Mouse (Mus musculus): ENCODE measurements at regions not wholly inside any gene's neighbourhood (a gene's known extent, or its start where the extent isn't known, plus 50 kb on each side); places are given as distances from the start of the nearest gene placed in this dataset.

GRCm38 (mm10) chrX:11901791-11902190, 258.4 kb downstream of the Bcor start:
- Histone ChIP-seq H3K9ac (no peak overlapping the region), H3K4me2 (no peak overlapping the region), H3K27me3 (peaks cover 20% of the 10 kb centered on the region), H3K9me3 (no peaks in the 10 kb centered on the region), H3K4me3 (no peak overlapping the region), H3K27ac (no peak overlapping the region), H3K36me3 (no peaks in the 10 kb centered on the region), H3K4me1 (no peaks in the 10 kb centered on the region)
- no peak for ATAC-seq (ENCODE audit: insufficient number of reproducible peaks, insufficient read depth, low FRiP score, low TSS enrichment, low read depth)
- 65% methylated on average over 5 of the region's 5 CpGs for WGBS

DNA sequence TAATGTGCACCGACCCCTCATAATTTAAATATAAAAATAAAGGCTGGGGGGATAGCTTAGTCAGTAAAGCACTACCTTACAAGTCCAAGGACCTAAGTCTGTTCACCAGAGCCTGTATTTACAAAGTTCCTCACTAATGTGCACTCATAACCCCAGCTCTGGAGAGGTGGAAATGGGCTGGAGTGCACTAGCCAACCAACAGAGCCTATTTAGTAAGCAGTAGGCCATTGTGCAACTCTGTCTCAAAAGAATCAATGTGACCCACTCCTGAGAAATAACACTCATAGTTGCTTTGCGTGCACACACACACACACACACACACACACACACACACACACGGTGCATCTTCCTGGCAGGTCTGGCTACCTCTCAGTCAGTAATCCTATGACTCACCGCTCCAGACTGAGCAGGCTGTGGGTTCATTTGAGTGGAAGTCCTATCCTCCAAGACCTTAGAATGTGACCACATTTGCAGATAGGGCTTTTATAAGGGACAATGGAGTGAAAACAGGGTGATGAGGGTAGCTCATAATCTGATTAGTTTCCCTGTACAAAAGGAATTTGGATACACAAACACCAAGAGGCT, 256.9 kb downstream of the Bcor start:
- Histone ChIP-seq H3K4me1 (no peaks in the 10 kb centered on the region), H3K9ac (no peak overlapping the region), H3K4me2 (no peak overlapping the region), H3K27ac (no peak overlapping the region), H3K27me3 (peaks cover 20% of the 10 kb centered on the region), H3K36me3 (no peaks in the 10 kb centered on the region), H3K4me3 (no peak overlapping the region), H3K9me3 (no peaks in the 10 kb centered on the region)
- no peak for ATAC-seq (ENCODE audit: insufficient number of reproducible peaks, insufficient read depth, low FRiP score, low TSS enrichment, low read depth)
- WGBS, result 81% methylated on average over 4 of the region's 4 CpGs

- Histone ChIP-seq H3K4me2 (no peak overlapping the region), H3K9ac (no peak overlapping the region), H3K36me3 (no peaks in the 10 kb centered on the region), H3K27ac (no peak overlapping the region), H3K9me3 (no peaks in the 10 kb centered on the region), H3K4me3 (no peak overlapping the region), H3K27me3 (peaks cover 9% of the 10 kb centered on the region), H3K4me1 (no peaks in the 10 kb centered on the region)
- 64% methylated on average over 5 of the region's 5 CpGs for WGBS
- ATAC-seq (ENCODE audit: insufficient number of reproducible peaks, insufficient read depth, low FRiP score, low TSS enrichment, low read depth), result no peak
These were observed 254.9 kb downstream of the Bcor start for GRCm38 (mm10) chrX:11905231-11905630.

DNA sequence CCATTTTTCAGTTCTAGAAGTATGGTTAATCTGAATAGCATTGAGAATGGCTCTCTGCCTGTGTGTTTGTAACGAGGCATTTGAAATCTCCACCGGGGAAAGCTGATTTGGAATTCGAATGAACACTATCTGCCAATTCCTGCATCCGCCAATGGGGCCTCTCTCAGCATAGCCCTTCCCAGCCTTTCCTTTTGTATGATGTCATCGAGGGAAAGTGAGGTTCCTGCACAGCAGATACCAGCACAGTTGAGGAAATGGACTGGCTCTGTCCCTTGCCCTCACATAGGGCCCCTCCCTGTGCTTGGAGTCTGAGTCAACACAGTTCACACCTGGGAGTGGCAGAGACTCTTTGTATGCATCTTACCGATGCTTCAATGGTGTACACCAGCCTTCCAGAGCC, 253.0 kb downstream of the Bcor start:
- Histone ChIP-seq H3K4me2 (no peak overlapping the region), H3K36me3 (no peaks in the 10 kb centered on the region), H3K4me3 (no peak overlapping the region), H3K9ac (no peak overlapping the region), H3K9me3 (no peaks in the 10 kb centered on the region), H3K4me1 (no peaks in the 10 kb centered on the region), H3K27ac (no peak overlapping the region), H3K27me3 (peaks cover 10% of the 10 kb centered on the region)
- WGBS, result 60% methylated on average over 6 of the region's 6 CpGs
- no peak for ATAC-seq (ENCODE audit: insufficient number of reproducible peaks, insufficient read depth, low FRiP score, low TSS enrichment, low read depth)

DNA sequence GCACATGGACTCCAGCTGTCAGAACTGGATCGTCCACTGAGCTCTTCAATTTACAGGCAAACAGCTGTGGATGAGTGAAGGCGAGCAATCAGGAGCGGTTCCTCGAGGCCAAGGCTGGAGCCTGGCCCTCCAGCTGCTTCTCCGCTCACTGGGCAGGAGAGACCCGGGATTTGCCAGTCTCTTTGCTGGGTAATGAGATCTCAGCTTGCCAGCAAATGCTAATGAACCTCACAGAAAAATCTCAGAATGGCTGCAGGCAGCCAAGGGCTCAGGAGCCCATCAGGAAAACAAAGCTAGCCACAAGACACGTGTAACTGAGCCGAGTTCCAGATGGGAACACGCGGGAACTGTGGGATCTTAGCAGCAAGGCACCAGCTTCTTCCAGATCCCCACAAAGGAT, 244.2 kb downstream of the Bcor start:
- Histone ChIP-seq H3K36me3 (no peaks in the 10 kb centered on the region), H3K9me3 (no peaks in the 10 kb centered on the region), H3K4me1 (no peaks in the 10 kb centered on the region), H3K27me3 (peaks cover 24% of the 10 kb centered on the region), H3K27ac (no peak overlapping the region), H3K4me3 (no peak overlapping the region), H3K4me2 (no peak overlapping the region), H3K9ac (no peak overlapping the region)
- no peak for ATAC-seq (ENCODE audit: insufficient number of reproducible peaks, insufficient read depth, low FRiP score, low TSS enrichment, low read depth)
- WGBS, result 56% methylated on average over 10 of the region's 10 CpGs

- no peaks in the 10 kb centered on the region for H3K4me1 ChIP-seq
- H3K36me3 ChIP-seq, result no peaks in the 10 kb centered on the region
- ATAC-seq (ENCODE audit: insufficient number of reproducible peaks, insufficient read depth, low FRiP score, low TSS enrichment, low read depth), result no peak
- H3K4me2 ChIP-seq, result no peak overlapping the region
- H3K9me3 ChIP-seq, result no peaks in the 10 kb centered on the region
- H3K9ac ChIP-seq, result no peak overlapping the region
- no peak overlapping the region for H3K27ac ChIP-seq
- 46% methylated on average over 2 of the region's 2 CpGs for WGBS
- no peak overlapping the region for H3K4me3 ChIP-seq
- H3K27me3 ChIP-seq, result peaks cover 25% of the 10 kb centered on the region
These were observed 239.9 kb downstream of the Bcor start for GRCm38 (mm10) chrX:11920231-11920630.

- Histone ChIP-seq H3K4me2 (no peak overlapping the region), H3K4me1 (peaks cover 10% of the 10 kb centered on the region), H3K9me3 (no peaks in the 10 kb centered on the region), H3K4me3 (no peak overlapping the region), H3K36me3 (no peaks in the 10 kb centered on the region), H3K27ac (no peak overlapping the region), H3K9ac (no peak overlapping the region), H3K27me3 (peaks cover 29% of the 10 kb centered on the region)
- WGBS, result 61% methylated on average over 3 of the region's 3 CpGs
- no peak for ATAC-seq (ENCODE audit: insufficient number of reproducible peaks, insufficient read depth, low FRiP score, low TSS enrichment, low read depth)
These were observed 235.4 kb downstream of the Bcor start for GRCm38 (mm10) chrX:11924639-11925302.

GRCm38 (mm10) chrX:11926868-11927535, 233.2 kb downstream of the Bcor start:
- no peaks in the 10 kb centered on the region for H3K36me3 ChIP-seq
- H3K9ac ChIP-seq, result no peak overlapping the region
- H3K27me3 ChIP-seq, result peaks cover 40% of the 10 kb centered on the region
- H3K4me2 ChIP-seq, result no peak overlapping the region
- WGBS, result 44% methylated on average over 10 of the region's 10 CpGs
- no peaks in the 10 kb centered on the region for H3K9me3 ChIP-seq
- no peak overlapping the region for H3K27ac ChIP-seq
- no peak for ATAC-seq (ENCODE audit: insufficient number of reproducible peaks, insufficient read depth, low FRiP score, low TSS enrichment, low read depth)
- H3K4me3 ChIP-seq, result no peak overlapping the region
- peaks cover 25% of the 10 kb centered on the region for H3K4me1 ChIP-seq

DNA sequence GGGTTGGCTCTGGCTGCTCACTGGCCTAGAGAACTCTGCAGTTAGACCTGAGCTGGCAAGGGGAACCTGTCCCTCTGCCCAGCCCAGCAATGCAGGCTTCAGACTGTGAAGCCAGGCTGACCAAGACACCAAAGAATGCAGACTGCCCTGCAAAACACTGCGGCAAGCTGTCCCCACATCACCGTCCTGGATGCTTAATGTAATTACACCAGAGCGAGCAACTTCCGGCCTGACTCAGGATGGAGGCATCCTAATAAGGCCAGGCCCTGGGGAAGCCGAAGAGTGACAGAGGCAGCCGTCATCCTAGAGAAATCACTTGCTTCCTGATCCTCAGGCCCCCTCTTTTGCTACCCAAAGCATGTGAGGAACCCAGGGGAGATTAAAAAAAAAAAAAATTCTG, 230.7 kb downstream of the Bcor start:
- ATAC-seq (ENCODE audit: insufficient number of reproducible peaks, insufficient read depth, low FRiP score, low TSS enrichment, low read depth), result 0 out of 2 replicates have a peak, but pooled peaks have one; percentile 32
- H3K9me3 ChIP-seq, result no peaks in the 10 kb centered on the region
- 40% methylated on average over 6 of the region's 6 CpGs for WGBS
- no peak overlapping the region for H3K27ac ChIP-seq
- H3K36me3 ChIP-seq, result no peaks in the 10 kb centered on the region
- H3K4me3 ChIP-seq, result no peak overlapping the region
- H3K4me1 ChIP-seq, result peaks cover 25% of the 10 kb centered on the region
- peaks cover 34% of the 10 kb centered on the region for H3K27me3 ChIP-seq
- H3K4me2 ChIP-seq, result no peak overlapping the region
- no peak overlapping the region for H3K9ac ChIP-seq

- no peak overlapping the region for H3K9ac ChIP-seq
- no peaks in the 10 kb centered on the region for H3K9me3 ChIP-seq
- no peak overlapping the region for H3K4me3 ChIP-seq
- WGBS, result 41% methylated on average over 9 of the region's 9 CpGs
- H3K27ac ChIP-seq, result no peak overlapping the region
- peak; percentile 20; the same call in 1 of the 2 replicates for ATAC-seq (ENCODE audit: insufficient number of reproducible peaks, insufficient read depth, low FRiP score, low TSS enrichment, low read depth)
- H3K4me1 ChIP-seq, result peaks cover 25% of the 10 kb centered on the region
- H3K36me3 ChIP-seq, result no peaks in the 10 kb centered on the region
- no peak overlapping the region for H3K4me2 ChIP-seq
- H3K27me3 ChIP-seq, result peaks cover 32% of the 10 kb centered on the region
These were observed 228.7 kb downstream of the Bcor start for GRCm38 (mm10) chrX:11931432-11931831.

DNA sequence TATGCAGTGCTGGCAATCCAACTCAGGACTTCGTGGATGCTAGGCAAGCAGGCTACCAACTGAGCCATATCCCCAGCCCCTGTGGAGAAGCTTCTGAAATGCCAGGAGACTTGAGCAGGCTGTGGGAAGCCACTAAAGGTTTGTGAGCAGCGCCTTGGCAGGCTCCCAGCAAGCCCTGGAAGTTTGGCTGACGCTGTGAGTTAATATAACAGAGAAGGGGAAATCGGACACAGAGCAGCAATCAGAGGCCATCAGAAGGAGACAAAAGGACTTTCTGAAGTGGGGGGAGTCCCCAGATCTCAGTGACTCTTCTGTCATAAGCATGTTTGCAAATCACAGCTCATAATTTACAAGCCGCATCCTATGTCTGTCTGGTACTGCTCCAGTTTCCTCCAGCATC, 224.8 kb downstream of the Bcor start:
- H3K27me3 ChIP-seq, result peaks cover 14% of the 10 kb centered on the region; the same call in 1 of the 2 replicates
- H3K4me1 ChIP-seq, result peaks cover 12% of the 10 kb centered on the region
- no peak for ATAC-seq (ENCODE audit: insufficient number of reproducible peaks, insufficient read depth, low FRiP score, low TSS enrichment, low read depth)
- H3K9ac ChIP-seq, result no peak overlapping the region
- 52% methylated on average over 5 of the region's 5 CpGs for WGBS
- no peak overlapping the region for H3K4me3 ChIP-seq
- H3K4me2 ChIP-seq, result no peak overlapping the region
- no peaks in the 10 kb centered on the region for H3K9me3 ChIP-seq
- H3K27ac ChIP-seq, result no peak overlapping the region
- no peaks in the 10 kb centered on the region for H3K36me3 ChIP-seq

- Histone ChIP-seq H3K27me3 (peaks cover 26% of the 10 kb centered on the region), H3K9me3 (no peaks in the 10 kb centered on the region), H3K4me2 (no peak overlapping the region), H3K36me3 (no peaks in the 10 kb centered on the region), H3K27ac (no peak overlapping the region), H3K4me1 (no peaks in the 10 kb centered on the region), H3K4me3 (no peak overlapping the region), H3K9ac (no peak overlapping the region)
- WGBS, result 83% methylated on average over 2 of the region's 2 CpGs
- no peak for ATAC-seq (ENCODE audit: insufficient number of reproducible peaks, insufficient read depth, low FRiP score, low TSS enrichment, low read depth)
These were observed 219.9 kb downstream of the Bcor start for GRCm38 (mm10) chrX:11940246-11940645.

Measured in embryonic facial prominence, embryonic 13.5 days (tissue).